Mouse (Mus musculus) forebrain, embryonic 12.5 days (tissue): ENCODE results near the gene Myo3a. TPM values are rescaled to one million over a fixed set of nuclear protein-coding genes. Genes with fewer than 3 reads are reported as not detected.
A peak's percentile ranks its signal among the peaks of the same experiment; 100 is the strongest.

Experiments
- ATAC-seq: fragments of 200-750 bp; cut with Nextera tagmentation; 2 replicates; pipeline ENCODE4 v1.8.0; 2017; ENCODE audit warnings: moderate TSS enrichment; ENCODE audit not compliant: low FRiP score
- H3K27ac ChIP-seq: fragments of 300-500 bp; sonication (generic); 2 replicates; pipeline ENCODE4 v1.5.1; 2016; ENCODE audit warnings: mild to moderate bottlenecking
- H3K27me3 ChIP-seq: fragments of 300-500 bp; sonication (generic); 2 replicates; pipeline ENCODE4 v1.6.1; 2016; ENCODE audit warnings: mild to moderate bottlenecking
- H3K36me3 ChIP-seq: fragments of 300-500 bp; sonication (generic); replicated peaks from 2 replicates; pipeline ENCODE4 v1.6.1; 2016; ENCODE audit warnings: mild to moderate bottlenecking
- H3K4me1 ChIP-seq: fragments of 300-500 bp; sonication (generic); 2 replicates; pipeline ENCODE4 v1.6.1; 2016
- H3K4me2 ChIP-seq: fragments of 300-500 bp; sonication (generic); 2 replicates; pipeline ENCODE4 v1.6.1; 2016; ENCODE audit warnings: mild to moderate bottlenecking, moderate library complexity
- H3K4me3 ChIP-seq: fragments of 300-500 bp; sonication (generic); replicated peaks from 2 replicates; pipeline ENCODE4 v1.5.1; 2016; ENCODE audit warnings: mild to moderate bottlenecking
- H3K9ac ChIP-seq: fragments of 300-500 bp; sonication (generic); 2 replicates; pipeline ENCODE4 v1.6.1; 2016; ENCODE audit warnings: mild to moderate bottlenecking
- H3K9me3 ChIP-seq: fragments of 300-500 bp; sonication (generic); 2 replicates; pipeline ENCODE4 v1.6.1; 2016
- WGBS: fragments of 180-500 bp; shearing (Covaris S2); methylation state at CpG from one replicate; pipeline ENCODE4 v1.1.7; 2016; 5-methylcytosine and 5-hydroxymethylcytosine counted together
- polyA plus RNA-seq: library from polyadenylated mRNA; unstranded; fragments of >200 nt; fragmentation: Nextera tagmentation; extraction: Ambion mirVana; gene quantifications from 2 replicates; pipeline ENCODE4 v1.2.1, GENCODE M21; 2016

Gene Myo3a
- polyA plus RNA-seq, 1 experiment from 2014 or later, result 0.15 TPM

DNA sequence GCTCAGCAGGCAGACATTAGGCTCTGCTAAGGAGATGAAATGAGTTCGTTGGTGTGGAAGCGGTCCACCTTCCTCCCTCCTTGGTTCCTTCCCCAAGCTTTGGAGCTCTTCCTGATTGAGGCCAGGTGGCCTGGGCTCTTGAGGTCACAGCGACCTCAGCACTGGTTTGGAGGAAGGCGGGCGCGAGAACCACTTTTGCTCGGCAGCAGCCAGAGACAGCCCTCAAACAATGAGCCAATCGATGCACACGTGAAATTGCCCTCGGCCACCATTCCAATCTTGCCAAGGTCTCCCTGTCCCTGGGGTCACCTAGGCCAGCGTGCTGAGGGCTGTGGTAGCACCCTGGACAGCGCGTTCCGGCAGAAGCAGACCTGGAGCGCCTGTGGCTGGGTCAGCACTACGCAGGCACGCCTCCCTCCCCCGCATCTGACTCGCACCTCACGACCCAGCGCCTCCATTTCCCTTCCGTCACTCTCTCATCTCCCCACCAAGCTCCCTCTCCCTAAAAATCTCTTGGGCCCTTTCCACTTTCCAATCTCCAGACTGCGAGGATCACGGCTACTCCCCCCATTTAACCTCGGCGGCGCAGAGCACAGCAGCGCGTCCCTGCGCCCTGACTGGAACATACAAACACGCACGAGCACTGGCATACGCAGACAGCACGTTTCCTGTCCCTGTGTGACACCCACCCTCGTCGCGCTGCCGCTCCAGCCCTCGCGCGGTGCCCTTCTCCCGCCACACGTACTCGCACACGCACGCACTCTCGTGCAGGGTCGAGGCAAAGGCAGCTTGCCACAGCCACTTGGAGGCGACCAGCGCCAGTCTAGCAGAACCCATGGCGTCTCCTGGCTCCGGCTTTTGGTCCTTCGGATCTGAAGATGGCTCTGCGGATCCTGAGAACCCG is 394.8 kb downstream of the Myo3a start, which contains the start of gene Gad2:
Gene Gad2, plus strand, starts transcription at position 378 of the 904 bp plus-strand sequence.
- Histone ChIP-seq H3K27me3 (peaks cover 84% of the 10 kb centered on the region), H3K4me1 (peaks cover 46% of the 10 kb centered on the region), H3K27ac (peak within 1 kb of the TSS; percentile 95), H3K9me3 (no peaks in the 10 kb centered on the region), H3K36me3 (no peaks in the 10 kb centered on the region), H3K4me3 (peak within 1 kb of the TSS; percentile 53), H3K4me2 (peak within 1 kb of the TSS; percentile 79), H3K9ac (peak within 1 kb of the TSS; percentile 71)
- under 1% methylated on average over 55 of the region's 55 CpGs for WGBS
- ATAC-seq, result peak; percentile 71

DNA sequence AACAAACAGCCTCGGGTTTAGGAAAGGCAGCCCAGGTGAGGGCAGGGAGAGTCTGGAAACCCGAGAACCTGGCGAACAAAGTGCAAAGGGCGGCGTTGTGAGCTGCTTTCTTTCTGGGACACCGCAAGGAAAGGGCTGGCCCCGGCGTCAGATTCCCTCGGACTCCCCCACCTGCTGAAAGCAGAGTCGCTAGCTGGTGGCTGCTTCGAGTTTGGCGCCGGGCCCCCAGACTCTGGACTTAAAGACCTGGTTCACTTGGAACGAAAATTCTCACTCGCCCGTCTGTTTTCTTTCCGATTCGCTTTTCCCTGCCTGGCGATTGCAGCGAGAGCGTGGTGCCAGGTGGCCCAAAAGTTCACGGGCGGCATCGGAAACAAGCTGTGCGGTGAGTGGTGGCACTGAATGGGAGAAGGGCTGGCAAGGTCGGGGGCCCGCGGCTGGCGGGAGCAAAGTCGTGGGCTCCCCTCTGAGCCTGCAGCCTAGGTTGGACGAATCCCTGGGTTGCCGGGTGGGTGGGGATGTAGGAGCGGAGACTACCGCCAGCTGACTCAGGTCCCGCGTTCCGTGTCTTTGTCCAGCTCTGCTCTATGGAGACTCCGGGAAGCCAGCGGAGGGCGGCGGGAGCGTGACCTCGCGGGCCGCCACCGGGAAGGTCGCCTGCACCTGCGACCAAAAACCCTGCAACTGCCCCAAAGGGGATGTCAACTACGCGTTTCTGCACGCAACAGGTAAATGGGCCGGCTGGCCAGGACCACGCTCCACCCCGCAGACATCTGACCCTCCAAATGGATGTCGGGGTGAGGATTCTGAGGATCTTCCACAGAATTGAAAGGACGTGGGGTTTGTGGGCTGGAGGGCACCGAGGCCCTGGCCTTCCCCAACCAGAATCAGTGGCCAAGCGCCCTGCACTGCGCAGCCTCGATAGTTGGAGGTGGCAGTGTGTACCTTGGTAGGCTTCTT is 396.1 kb downstream of the Myo3a start:
- H3K36me3 ChIP-seq, result no peaks in the 10 kb centered on the region
- peaks cover 83% of the 10 kb centered on the region for H3K27me3 ChIP-seq
- H3K27ac ChIP-seq, result peak overlapping the region; percentile 95
- no peak for ATAC-seq
- no peaks in the 10 kb centered on the region for H3K9me3 ChIP-seq
- peak overlapping the region; percentile 71 for H3K9ac ChIP-seq
- H3K4me3 ChIP-seq, result peak overlapping the region; percentile 53
- WGBS, result under 1% methylated on average over 57 of the region's 60 CpGs
- peaks cover 46% of the 10 kb centered on the region for H3K4me1 ChIP-seq
- peak overlapping the region; percentile 79 for H3K4me2 ChIP-seq

DNA sequence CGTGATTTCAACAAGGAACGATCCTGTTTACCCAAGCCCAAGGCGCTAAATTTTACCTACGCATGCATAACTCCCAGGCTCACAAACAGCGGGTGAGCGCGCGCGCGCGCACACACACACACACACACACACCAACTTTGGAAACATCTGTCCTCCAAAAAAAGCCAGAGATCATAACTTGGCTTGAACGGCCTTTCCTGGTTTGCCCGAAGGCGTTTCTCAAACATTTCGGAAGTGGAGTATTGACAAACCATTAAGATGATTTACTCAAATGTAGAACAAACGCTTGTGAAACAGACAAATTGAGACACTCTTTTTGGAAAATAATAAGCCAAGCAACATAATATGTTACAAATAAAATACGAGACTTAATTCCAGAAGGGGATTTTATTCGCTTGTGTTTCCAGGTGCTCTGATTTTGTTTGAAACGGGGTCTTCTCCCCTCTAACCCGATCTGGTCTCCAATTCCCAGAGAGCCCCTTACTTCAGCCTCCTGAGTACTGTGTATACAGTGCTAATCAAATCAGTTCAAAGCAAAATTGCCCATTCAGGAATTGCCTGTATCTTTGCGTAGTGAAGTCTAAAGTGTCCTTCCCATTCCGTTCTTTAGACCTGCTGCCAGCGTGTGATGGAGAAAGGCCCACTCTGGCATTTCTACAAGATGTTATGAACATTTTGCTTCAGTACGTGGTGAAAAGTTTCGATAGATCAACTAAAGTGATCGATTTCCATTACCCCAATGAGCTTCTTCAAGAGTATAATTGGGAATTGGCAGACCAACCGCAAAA is 397.1 kb downstream of the Myo3a start:
- Histone ChIP-seq H3K4me2 (peak overlapping the region; percentile 79), H3K27ac (peak overlapping the region; percentile 95), H3K4me3 (peak overlapping the region; percentile 53), H3K36me3 (no peaks in the 10 kb centered on the region), H3K9ac (peak overlapping the region; percentile 71), H3K4me1 (peaks cover 43% of the 10 kb centered on the region), H3K9me3 (no peaks in the 10 kb centered on the region), H3K27me3 (peaks cover 73% of the 10 kb centered on the region)
- WGBS, result 3% methylated on average over 27 of the region's 27 CpGs
- ATAC-seq, result no peak

DNA sequence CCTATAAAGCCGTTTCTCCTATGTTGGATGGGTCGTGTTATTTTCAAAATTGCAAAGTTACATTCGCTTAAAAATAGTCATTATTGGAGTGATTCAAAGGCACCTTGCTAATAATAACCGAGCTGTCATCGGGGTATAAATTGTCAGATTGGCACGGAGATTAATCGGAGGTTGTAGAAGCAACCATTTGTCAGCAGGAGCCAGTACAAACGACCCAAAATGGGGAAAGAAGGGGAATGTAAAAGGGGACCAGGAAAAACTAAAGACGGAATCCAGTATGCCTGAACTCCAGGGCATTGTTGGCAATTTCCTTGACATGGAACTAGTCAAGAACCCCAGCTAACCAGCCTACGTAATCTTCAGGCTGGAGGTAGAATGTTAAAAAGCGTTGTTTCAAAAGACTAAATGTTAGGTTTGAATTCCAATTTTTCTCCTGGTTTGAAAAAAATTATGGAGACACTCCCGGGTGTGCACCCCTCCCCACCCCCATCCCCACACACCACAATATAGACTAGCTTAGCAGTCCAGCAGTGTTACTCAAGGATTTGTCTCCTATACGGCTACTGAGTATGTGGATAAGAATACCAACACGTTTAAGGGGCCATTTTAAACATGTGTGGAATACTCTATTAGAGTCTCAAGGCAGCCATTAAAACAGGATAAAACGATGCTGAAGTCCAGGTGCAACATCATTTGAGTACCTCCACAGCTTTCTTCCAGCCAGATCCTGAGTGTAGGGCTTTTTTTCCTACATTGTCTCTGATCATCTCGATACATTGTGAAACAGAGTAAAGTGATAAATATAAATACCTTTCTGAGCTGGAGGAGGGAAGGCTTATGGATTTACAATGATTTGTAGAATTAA is 398.0 kb downstream of the Myo3a start:
- H3K4me1 ChIP-seq, result peaks cover 34% of the 10 kb centered on the region
- H3K9me3 ChIP-seq, result no peaks in the 10 kb centered on the region
- H3K27ac ChIP-seq, result peak overlapping the region; percentile 95
- peaks cover 66% of the 10 kb centered on the region for H3K27me3 ChIP-seq
- no peaks in the 10 kb centered on the region for H3K36me3 ChIP-seq
- 7% methylated on average over 16 of the region's 16 CpGs for WGBS
- H3K4me2 ChIP-seq, result peak overlapping the region; percentile 79
- no peak for ATAC-seq
- peak overlapping the region; percentile 31; the same call in 1 of the 2 replicates for H3K9ac ChIP-seq
- peak overlapping the region; percentile 53 for H3K4me3 ChIP-seq

DNA sequence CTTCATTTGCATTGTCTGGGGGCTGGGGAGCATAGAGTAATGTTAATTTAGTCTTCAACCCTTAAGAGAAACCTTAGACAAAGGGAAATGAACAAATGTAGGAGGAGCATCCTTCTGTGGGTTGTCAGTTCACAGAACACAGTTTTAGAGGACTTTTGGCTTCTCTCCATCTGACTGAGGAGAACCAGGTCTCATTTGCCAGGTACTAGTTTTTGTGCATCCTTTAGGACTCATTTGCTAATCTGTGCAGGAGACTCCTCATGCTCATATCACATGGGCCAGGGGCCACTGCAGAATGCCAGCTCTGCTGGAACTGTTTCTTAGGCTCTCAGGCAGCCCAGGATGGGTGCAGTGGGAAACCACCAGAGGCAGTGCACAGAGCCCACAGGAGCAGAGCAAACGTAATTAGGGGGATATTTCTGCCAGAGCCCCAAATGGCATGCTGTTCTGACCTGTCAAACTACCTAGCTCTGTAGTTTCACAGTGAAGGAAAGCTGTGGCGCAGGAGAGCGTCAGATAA is 399.9 kb downstream of the Myo3a start:
- Histone ChIP-seq H3K27me3 (peaks cover 48% of the 10 kb centered on the region), H3K4me2 (peak overlapping the region; percentile 79), H3K27ac (peak overlapping the region; percentile 81), H3K4me1 (peaks cover 17% of the 10 kb centered on the region), H3K4me3 (peak overlapping the region; percentile 25), H3K36me3 (no peaks in the 10 kb centered on the region), H3K9ac (peak overlapping the region; percentile 45), H3K9me3 (no peaks in the 10 kb centered on the region)
- 21% methylated on average over 3 of the region's 3 CpGs for WGBS
- ATAC-seq, result no peak

DNA sequence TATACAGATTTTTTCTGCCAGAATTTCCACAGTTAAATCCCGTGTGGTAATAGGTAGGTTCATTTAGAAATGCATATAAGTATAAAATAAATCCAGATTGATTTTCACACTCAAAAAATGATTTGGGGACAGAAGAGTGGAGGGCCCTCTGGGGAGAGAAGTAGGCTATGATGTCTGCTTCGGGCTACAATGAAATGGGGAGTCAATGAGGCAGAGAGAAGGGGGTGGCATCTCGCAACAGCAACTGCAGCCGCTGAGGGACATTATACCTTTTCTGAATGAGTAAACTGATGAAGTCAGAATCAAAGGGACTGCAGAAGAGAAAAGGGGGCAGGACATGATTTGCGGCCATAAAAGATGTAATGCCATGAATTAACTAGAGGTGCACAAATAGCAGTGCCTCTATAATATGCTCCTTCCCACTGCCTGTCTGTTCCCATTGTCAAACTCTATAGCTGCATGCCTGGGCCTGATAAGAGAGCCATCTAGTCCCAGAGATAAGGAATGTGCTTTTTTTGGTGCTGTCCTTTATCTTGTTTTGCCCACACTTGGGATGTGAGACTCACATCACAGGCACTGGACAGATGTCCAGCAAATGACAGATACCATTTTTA is 400.6 kb downstream of the Myo3a start:
- H3K9me3 ChIP-seq, result no peaks in the 10 kb centered on the region
- no peak for ATAC-seq
- 0 out of 2 replicates have a peak overlapping the region, but pooled peaks have one; percentile 30 for H3K9ac ChIP-seq
- H3K4me1 ChIP-seq, result peaks cover 10% of the 10 kb centered on the region; the same call in 1 of the 2 replicates
- 0 out of 2 replicates have a peak, but pooled peaks cover 3% of the 10 kb centered on the region for H3K36me3 ChIP-seq
- peaks cover 41% of the 10 kb centered on the region for H3K27me3 ChIP-seq
- 20% methylated on average over 5 of the region's 5 CpGs for WGBS
- peak overlapping the region; percentile 25 for H3K4me3 ChIP-seq
- peak overlapping the region; percentile 81 for H3K27ac ChIP-seq
- H3K4me2 ChIP-seq, result peak overlapping the region; percentile 79

DNA sequence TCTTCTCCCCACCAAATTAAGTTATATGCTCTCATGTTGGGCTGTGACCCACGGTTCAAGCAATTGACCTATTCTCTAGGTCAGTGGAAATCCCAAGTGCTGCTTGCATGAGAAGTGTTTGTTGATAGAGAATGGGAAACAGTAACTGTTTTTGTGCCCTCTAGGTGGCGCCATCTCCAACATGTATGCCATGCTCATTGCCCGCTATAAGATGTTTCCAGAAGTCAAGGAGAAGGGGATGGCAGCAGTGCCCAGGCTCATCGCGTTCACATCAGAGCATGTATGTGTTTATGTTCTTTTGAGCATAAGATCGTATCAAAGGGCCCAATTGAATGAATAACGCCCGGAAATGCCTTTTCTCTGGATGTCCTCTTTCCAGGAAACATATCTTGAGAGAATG is 407.5 kb downstream of the Myo3a start:
- WGBS, result 44% methylated on average over 8 of the region's 8 CpGs
- Histone ChIP-seq H3K4me2 (no peak overlapping the region), H3K4me3 (no peak overlapping the region)

DNA sequence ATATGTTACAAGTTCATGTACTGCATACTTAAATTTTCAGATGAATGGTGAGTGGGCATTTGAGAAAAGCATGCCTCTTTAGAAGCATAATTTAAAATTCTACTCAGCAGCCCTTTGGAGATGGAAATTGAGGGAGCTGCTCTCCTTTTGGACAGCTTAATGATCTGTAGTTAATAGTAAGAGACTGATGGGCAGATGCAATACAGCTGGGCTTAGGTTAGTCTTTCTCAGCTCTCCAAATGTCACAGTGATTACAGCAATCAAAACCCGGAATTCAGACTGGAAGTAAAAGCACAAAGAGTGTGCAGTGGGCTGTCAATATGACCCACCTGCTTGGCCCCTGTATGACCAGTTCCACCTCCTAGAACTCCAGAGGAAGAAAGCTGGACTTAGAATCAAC is 418.8 kb downstream of the Myo3a start:
- Histone ChIP-seq H3K4me2 (no peak overlapping the region; the same call in 1 of the 2 replicates), H3K9ac (no peak overlapping the region), H3K27ac (no peak overlapping the region; the same call in 1 of the 2 replicates), H3K36me3 (no peaks in the 10 kb centered on the region; the same call in 1 of the 2 replicates), H3K9me3 (no peaks in the 10 kb centered on the region), H3K27me3 (no peaks in the 10 kb centered on the region), H3K4me1 (peaks cover 5% of the 10 kb centered on the region; the same call in 1 of the 2 replicates), H3K4me3 (no peak overlapping the region)
- ATAC-seq, result peak; percentile 65; the same call in 1 of the 2 replicates
- 35% methylated on average over 1 of the region's 1 CpGs for WGBS

More for the DNA sequence above, 407.5 kb downstream of the Myo3a start:
- Histone ChIP-seq H3K4me1 (no peaks in the 10 kb centered on the region), H3K9me3 (no peaks in the 10 kb centered on the region), H3K9ac (no peak overlapping the region), H3K27ac (no peak overlapping the region), H3K27me3 (no peaks in the 10 kb centered on the region), H3K36me3 (peaks cover 3% of the 10 kb centered on the region; the same call in 1 of the 2 replicates)
- no peak for ATAC-seq

DNA sequence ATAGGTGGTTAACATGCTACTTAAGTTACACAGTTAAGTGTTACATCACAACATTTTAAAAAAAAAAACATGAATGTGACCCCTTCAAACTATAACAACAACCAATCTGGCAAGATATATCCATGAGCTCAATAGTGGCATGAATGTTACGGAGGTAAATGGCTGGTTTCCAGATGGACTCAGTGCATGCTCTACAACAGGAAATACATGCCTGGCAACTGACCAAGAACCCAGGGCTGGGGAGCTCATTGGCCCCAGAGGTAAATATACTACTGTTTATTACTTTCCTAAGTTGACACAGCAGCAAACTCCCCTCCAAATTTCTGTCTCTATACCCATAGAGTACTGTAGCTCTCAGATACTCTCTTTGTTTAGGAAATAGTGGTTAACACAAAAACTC is 421.1 kb downstream of the Myo3a start:
- no peak for ATAC-seq
- Histone ChIP-seq H3K9ac (no peak overlapping the region), H3K4me2 (no peak overlapping the region), H3K27me3 (no peaks in the 10 kb centered on the region), H3K4me3 (no peak overlapping the region), H3K27ac (no peak overlapping the region), H3K36me3 (no peaks in the 10 kb centered on the region; the same call in 1 of the 2 replicates), H3K9me3 (no peaks in the 10 kb centered on the region), H3K4me1 (peaks cover 5% of the 10 kb centered on the region; the same call in 1 of the 2 replicates)
- WGBS, result 89% methylated on average over 1 of the region's 1 CpGs

DNA sequence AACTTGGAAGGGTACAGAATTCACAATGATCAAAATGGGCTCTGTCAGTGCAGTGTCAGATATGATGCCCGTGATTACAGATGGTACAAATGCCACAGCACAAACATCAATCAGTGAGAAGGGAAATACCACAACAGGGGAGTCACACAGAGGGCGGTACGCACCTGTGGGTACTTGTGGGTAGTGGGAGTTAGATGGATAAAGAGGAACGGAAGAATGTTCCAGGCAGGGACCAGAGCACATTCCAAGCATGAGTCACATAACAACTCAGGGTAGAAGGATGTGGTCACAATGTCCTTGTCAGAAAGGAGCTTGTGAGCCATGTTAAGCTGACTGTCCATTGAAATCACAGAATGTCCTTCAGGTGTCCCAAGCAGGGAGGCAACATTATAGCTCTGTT is 424.5 kb downstream of the Myo3a start:
- H3K4me2 ChIP-seq, result no peak overlapping the region
- no peak overlapping the region for H3K4me3 ChIP-seq
- no peak overlapping the region for H3K9ac ChIP-seq
- no peak overlapping the region for H3K27ac ChIP-seq
- H3K4me1 ChIP-seq, result no peaks in the 10 kb centered on the region
- no peak for ATAC-seq
- 84% methylated on average over 4 of the region's 4 CpGs for WGBS
- H3K27me3 ChIP-seq, result no peaks in the 10 kb centered on the region
- H3K9me3 ChIP-seq, result no peaks in the 10 kb centered on the region
- H3K36me3 ChIP-seq, result peaks cover 2% of the 10 kb centered on the region; the same call in 1 of the 2 replicates
